Mouse (Mus musculus): ENCODE data around the gene Sart3.
"Not testable (repeated sequence)": the region's sequence is repeated elsewhere in the genome, so short reads cannot be mapped to it uniquely, and the experiment has no call there.

The Sart3 gene

GRCm38 (mm10) chr5:113772450-113772895 lies at the start of gene Sart3, which contains the start of gene Iscu:
Gene Sart3 (minus strand): TSS chr5:113772510.
Gene Iscu (plus strand): TSS chr5:113772748.
- DNase-seq, result peak; percentile 98

GRCm38 (mm10) chr5:113818572-113818971 lies 46.3 kb upstream of the Sart3 start:
- DNase-seq, result no peak

- peak; percentile 94 for DNase-seq
Observed at GRCm38 (mm10) chr5:113815638-113816152, 43.4 kb upstream of the Sart3 start.

GRCm38 (mm10) chr5:113815041-113815389 lies 42.7 kb upstream of the Sart3 start:
- no peak for DNase-seq

GRCm38 (mm10) chr5:113814111-113815040 lies 42.1 kb upstream of the Sart3 start:
- DNase-seq, result no peak

- DNase-seq, result peak; percentile 64
Observed at GRCm38 (mm10) chr5:113813608-113814007, 41.3 kb upstream of the Sart3 start.

GRCm38 (mm10) chr5:113812638-113813037 lies 40.3 kb upstream of the Sart3 start:
- no peak for DNase-seq

GRCm38 (mm10) chr5:113811824-113812420 lies 39.6 kb upstream of the Sart3 start:
- DNase-seq, result not testable (repeated sequence)

GRCm38 (mm10) chr5:113810111-113810510 lies 37.8 kb upstream of the Sart3 start:
- DNase-seq, result no peak

- no peak for DNase-seq
Observed at GRCm38 (mm10) chr5:113808177-113808576, 35.9 kb upstream of the Sart3 start.

- DNase-seq, result no peak
Observed at GRCm38 (mm10) chr5:113807712-113808111, 35.4 kb upstream of the Sart3 start.

GRCm38 (mm10) chr5:113806414-113806813 lies 34.1 kb upstream of the Sart3 start:
- DNase-seq, result no peak

- no peak for DNase-seq
Observed at GRCm38 (mm10) chr5:113805301-113805700, 33.0 kb upstream of the Sart3 start.

GRCm38 (mm10) chr5:113804395-113804966 lies 32.2 kb upstream of the Sart3 start:
- DNase-seq, result no peak

- DNase-seq, result no peak
Observed at GRCm38 (mm10) chr5:113800280-113800679, 28.0 kb upstream of the Sart3 start, which contains the start of gene Tmem119. Gene Tmem119 (minus strand): TSS chr5:113800516.

GRCm38 (mm10) chr5:113799691-113800090 lies 27.4 kb upstream of the Sart3 start:
- no peak for DNase-seq

GRCm38 (mm10) chr5:113798525-113798924 lies 26.2 kb upstream of the Sart3 start:
- no peak for DNase-seq

- DNase-seq, result no peak
Observed at GRCm38 (mm10) chr5:113797149-113797882, 25.0 kb upstream of the Sart3 start.

GRCm38 (mm10) chr5:113796401-113797148 lies 24.3 kb upstream of the Sart3 start:
- peak; percentile 57 for DNase-seq

- DNase-seq, result no peak
Observed at GRCm38 (mm10) chr5:113791197-113792095, 19.1 kb upstream of the Sart3 start.
